Mouse (Mus musculus) layer of hippocampus, adult 8-10 months (tissue): ENCODE data around the gene Lrch3. TPM values are rescaled to one million over a fixed set of nuclear protein-coding genes. Genes with fewer than 3 reads are reported as not detected.
"Not testable (repeated sequence)": the region's sequence is repeated elsewhere in the genome, so short reads cannot be mapped to it uniquely, and the experiment has no call there.

Experiments
- DNase-seq, 2 experiments: peaks; one replicate each; pipeline ENCODE4 v3.0.0; 2022; ENCODE audit warnings: low spot score in 2 of 2
- total RNA-seq, 4 experiments: library from RNA; stranded (reverse); gene quantifications; 2 replicates each; pipeline ENCODE4 v1.2.4; 2022

Gene Lrch3
- total RNA-seq, 4 experiments from 2014 or later = 35.9 to 54.4 (median 46.4) TPM

DNA sequence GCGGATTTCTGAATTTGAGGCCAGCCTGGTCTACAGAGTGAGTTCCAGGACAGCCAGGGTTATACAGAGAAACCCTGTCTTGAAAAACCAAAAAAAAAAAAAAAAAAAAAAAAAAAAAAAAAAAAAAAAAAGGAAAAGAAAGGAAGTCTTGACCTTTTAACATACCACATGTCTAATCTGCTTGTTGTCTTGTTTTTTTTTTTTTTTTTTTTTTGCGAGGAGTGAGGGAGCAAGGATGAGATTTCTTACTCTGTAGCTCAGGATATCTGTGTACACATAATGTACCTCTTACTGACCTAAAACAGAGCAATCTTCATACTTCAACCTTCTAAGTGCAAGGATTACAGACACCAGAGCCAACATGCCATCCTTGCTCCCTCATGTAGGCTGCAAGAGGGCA, 141.0 kb downstream of the Lrch3 start:
- not testable (repeated sequence) for DNase-seq

DNA sequence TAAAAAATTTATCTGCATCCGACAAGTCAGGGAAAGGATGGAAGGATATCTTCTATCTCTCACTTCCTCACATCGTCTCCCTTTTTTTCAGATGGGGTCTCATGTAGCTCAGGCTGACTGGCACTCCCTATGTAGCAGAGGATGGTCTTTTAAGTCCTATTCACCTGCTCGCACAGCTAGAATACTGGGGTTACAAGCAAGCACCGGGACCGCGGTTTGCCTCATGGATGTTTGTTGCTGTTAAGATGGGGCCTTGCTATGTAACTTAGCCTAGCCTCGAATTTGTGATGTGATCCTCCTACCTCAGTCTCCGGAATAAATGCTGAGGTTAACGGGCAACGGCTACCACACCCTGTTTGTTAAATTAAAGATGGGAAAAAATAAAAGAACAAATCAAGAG, 141.8 kb downstream of the Lrch3 start:
- DNase-seq = peak in 1 of 2 experiments; percentile 9

DNA sequence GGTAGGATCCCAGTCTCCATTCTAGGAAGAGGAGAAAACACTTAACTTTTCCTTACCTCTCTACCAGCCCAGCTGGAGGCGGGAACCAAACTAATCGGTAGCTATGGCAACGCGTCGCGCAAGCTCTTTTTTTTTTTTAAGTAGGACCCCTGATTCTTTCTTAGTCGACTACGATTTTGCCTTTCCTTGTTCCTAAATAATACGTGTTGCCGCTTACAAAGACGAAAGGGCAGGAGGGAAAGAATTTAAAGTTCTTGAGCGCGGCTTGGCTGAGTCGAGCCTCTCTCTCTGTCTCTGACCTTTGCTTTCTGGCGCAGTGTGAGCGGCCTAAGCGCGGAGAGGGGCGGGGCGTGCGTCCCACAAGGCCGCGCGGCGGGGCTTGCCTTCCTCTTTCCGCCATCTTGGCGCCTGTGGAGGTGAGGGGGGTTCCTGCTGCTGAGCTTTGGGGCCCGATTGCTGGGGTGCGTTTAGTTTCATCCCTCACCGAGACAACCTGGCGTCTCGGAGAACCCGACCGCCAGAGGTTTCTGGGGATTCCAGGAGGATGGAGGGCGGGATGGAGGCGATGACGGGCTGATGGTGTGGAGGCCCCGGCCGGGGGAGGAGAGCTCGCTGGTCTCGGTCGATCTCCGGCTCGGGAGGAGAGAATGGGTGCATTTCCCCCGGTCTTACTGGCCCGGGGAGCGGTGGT, 142.3 kb downstream of the Lrch3 start, which contains the start of the genes Iqcg and Rpl35a:
Gene Iqcg (minus strand): TSS at position 124 of the 691 bp plus-strand sequence.
Gene Rpl35a (plus strand): TSS at position 359 of the 691 bp plus-strand sequence.
- peak; percentile 76 to 89 for DNase-seq

DNA sequence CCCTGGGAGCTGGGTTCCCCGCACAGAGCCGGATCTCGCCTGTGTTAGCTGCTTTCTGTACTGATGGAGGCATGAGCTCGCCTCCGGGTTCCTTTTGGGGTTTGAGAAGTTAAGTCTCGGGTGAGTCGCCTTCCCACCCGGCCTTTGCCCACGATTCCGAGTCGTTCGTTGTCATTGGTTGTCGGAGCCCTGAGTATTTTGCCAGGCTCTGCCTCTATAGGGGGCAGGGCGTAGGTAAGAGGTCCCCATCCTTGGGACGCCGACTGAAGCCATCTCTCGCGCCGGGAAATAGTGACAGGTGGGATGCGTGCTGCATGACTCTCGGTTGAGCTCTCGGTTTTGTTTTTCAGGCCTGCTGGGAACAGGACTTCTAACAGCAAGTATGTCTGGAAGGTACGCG, 142.9 kb downstream of the Lrch3 start:
- peak; percentile 13 to 30 for DNase-seq

GRCm38 (mm10) chr16:33058033-33058432, 144.1 kb downstream of the Lrch3 start:
- DNase-seq = no peak

GRCm38 (mm10) chr16:33058656-33059055, 144.8 kb downstream of the Lrch3 start:
- not testable (repeated sequence) for DNase-seq

DNA sequence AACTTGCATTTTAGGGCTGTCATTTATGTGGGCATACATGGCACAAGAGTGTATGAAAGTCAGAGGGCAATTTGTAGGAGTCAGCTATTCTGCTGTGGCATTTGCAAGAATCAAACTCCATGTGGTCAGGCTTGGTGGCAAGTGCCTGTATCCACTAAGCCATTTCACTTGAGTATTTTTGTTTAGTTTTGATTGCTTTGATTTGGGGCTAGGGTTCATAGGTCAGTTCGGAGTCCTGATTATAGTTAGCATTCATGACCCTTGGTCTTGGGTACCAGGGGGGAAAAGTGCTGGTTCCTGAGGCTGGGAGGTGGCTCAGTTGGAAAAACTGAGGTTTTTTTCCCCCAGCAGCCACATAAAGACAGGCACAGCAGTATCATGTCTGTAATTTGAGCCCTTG, 145.6 kb downstream of the Lrch3 start:
- no peak for DNase-seq

DNA sequence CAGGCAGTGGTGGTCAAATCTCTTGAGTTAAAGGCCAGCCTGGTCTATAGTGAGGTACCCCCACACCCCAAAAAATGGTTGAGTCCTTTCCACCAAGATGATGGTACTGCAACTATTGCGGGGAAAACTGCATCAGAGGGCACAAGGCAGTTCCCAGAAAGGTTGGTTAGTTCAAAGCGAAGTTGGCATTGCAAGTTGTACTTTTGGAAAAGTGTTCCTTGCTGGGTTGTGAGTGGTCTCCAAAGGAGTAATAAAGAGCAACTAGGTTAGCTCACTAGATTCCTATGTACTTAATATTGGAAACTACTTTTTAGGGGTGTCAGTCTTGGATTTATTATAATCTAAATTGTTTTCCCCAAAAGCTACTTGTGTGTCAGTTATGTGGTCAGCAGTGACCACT, 147.0 kb downstream of the Lrch3 start:
- no peak for DNase-seq

DNA sequence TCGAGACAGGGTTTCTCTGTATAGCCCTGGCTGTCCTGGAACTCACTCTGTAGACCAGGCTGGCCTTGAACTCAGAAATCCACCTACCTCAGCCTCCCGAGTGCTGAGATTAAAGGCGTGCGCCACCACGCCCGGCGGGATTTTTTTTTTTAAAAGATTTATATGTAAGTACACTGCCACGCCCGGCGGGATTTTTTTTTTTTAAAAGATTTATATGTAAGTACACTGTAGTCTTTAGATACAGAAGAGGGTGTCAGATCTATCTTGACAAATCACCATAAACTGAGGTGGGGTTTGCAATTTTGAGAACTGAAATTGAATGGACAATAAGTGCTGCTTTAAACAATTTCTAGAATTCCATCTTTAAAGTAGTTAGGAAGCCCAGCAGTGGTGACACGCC, 147.5 kb downstream of the Lrch3 start:
- no peak for DNase-seq

- peak; percentile 83 to 88 for DNase-seq
These were observed 148.3 kb downstream of the Lrch3 start, which contains the start of gene Lmln for GRCm38 (mm10) chr16:33062024-33062681. Gene Lmln, plus strand, starts transcription at chr16:33062521.

- peak; percentile 80 to 83 for DNase-seq
These were observed 148.8 kb downstream of the Lrch3 start for GRCm38 (mm10) chr16:33062682-33063131.

DNA sequence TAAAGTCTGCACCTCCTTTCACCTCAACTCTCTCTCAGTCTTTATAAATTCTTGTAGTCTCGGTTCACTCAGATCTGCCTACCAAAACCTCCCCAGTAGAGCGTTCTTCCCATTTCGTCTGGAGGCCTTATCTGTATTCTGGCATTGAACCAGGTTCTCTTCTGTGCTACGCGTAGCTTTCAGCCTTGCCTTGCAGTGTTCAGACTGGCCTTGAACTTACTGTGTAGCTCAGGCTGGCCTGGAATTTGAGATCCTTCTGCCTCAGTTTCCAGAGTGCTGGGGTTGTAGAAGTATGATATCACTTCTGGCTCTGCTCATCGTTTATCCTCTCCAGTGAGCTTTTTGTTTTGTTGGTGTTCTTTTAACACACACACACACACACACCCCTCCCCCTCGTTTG, 149.4 kb downstream of the Lrch3 start:
- DNase-seq = peak in 1 of 2 experiments; percentile 18

GRCm38 (mm10) chr16:33064636-33065035, 150.7 kb downstream of the Lrch3 start:
- DNase-seq = no peak

Other genes with a start within 250 kb of the Lrch3 start
- gene Muc4, start 178.2 kb upstream of the Lrch3 start, total RNA-seq = not detected
- gene Muc20, start 116.7 kb upstream of the Lrch3 start, total RNA-seq = under 1 TPM in 1 of 4 experiments, not detected in 3; 0.12 TPM
- not detected for gene Smbd1, start 103.6 kb upstream of the Lrch3 start, total RNA-seq
- 100 to 1,000 TPM in 3 of 4 experiments, 10 to 100 TPM in 1; 98.8 to 115 (median 109) TPM for gene Fyttd1, start 36.6 kb upstream of the Lrch3 start, total RNA-seq
- gene Rubcn, start 36.3 kb upstream of the Lrch3 start, total RNA-seq = 10 to 100 TPM; 55.2 to 74.8 (median 63.8) TPM
- 1 to 10 TPM; 4.8 to 5.7 (median 5.2) TPM for gene Iqcg, start 142.1 kb downstream of the Lrch3 start, total RNA-seq
- gene Rpl35a, start 142.4 kb downstream of the Lrch3 start, total RNA-seq = 100 to 1,000 TPM; 295 to 397 (median 360) TPM
- gene Lmln, start 148.4 kb downstream of the Lrch3 start, total RNA-seq = 10 to 100 TPM; 14.2 to 20.7 (median 16.2) TPM